Mouse (Mus musculus) C2C12 (cell line): ENCODE results near the gene Tasp1.

Experiments
- CEBPB ChIP-seq: IDR thresholded peaks from one replicate; pipeline ENCODE4 v1.6.1; 2011; ENCODE audit warnings: low read depth, mild to moderate bottlenecking, control low read depth, moderate library complexity
- CTCF ChIP-seq: IDR thresholded peaks from one replicate; pipeline ENCODE4 v1.5.1; 2011; ENCODE audit not compliant: control insufficient read depth, insufficient read depth, insufficient read length
- FOSL1 ChIP-seq: IDR thresholded peaks from one replicate; pipeline ENCODE4 v1.8.0; 2011; ENCODE audit warnings: mild to moderate bottlenecking, low read length; ENCODE audit not compliant: poor library complexity, insufficient read depth, severe bottlenecking
- MAX ChIP-seq: IDR thresholded peaks from one replicate; pipeline ENCODE4 v1.6.1; 2011; ENCODE audit warnings: mild to moderate bottlenecking, control low read depth
- MYOD1 ChIP-seq: IDR thresholded peaks from one replicate; pipeline ENCODE4 v1.6.1; 2011; ENCODE audit warnings: low read depth; ENCODE audit not compliant: control insufficient read depth, insufficient read length
- MYOG ChIP-seq: IDR thresholded peaks from one replicate; pipeline ENCODE4 v1.6.1; 2011; ENCODE audit not compliant: control insufficient read depth, insufficient read length; ENCODE audit errors: extremely low read depth
- USF1 ChIP-seq: IDR thresholded peaks from one replicate; pipeline ENCODE4 v1.6.1; 2011; ENCODE audit warnings: low read depth, mild to moderate bottlenecking, control low read depth, moderate library complexity

- no peak for TF ChIP-seq CTCF
- TF ChIP-seq MAX = no peak
- no peak for TF ChIP-seq USF1
- TF ChIP-seq MYOD1 = no peak
- TF ChIP-seq MYOG = no peak
- TF ChIP-seq FOSL1 = no peak
- TF ChIP-seq CEBPB = no peak
Measured at GRCm38 (mm10) chr2:140060092-140060867, 6.3 kb downstream of the Tasp1 start.
